Mouse (Mus musculus): ENCODE data around the gene Ezr. TPM values are rescaled to one million over a fixed set of nuclear protein-coding genes. Genes with fewer than 3 reads are reported as not detected.

Gene Ezr
- polyA plus RNA-seq, 1 experiment from 2014 or later: 32.5 TPM

DNA sequence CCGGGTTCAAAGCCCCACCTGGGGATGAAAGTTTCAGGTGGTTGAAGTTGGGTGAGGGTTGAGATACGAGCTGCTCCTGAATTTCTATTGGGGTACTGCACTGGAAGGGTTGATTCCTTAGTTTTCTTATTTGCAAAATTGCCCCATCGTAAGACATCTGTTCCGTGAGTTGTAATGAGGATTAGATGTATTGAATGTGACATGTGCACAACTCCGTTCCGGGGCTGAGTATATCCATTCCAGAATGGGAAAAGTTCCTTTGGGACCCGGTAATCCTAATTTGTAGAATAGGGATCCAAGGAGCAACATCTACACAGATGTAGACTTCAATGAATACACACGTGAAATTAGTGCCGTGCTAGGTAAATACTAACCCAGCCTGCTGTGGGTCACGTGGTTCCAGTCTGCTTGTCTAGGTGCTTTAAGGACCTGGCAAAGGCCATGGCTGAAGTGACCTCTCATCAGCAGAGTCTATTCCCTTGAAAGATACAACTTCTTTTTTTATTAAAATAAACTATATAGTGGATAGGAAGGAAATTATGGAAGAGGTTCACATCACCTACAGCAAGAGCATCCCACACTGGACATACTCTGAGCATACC lies 1.3 kb upstream of the Ezr start:
- ATAC-seq (replicated peaks): no peak
- Histone ChIP-seq H3K4me2 (peak overlapping the region; percentile 96; the same call in 1 of the 2 replicates), H3K27me3 (replicated peaks) (peaks cover 46% of the 10 kb centered on the region), H3K9ac (no peak overlapping the region), H3K27ac (no peak overlapping the region), H3K4me3 (peak overlapping the region; percentile 60), H3K9me3 (no peaks in the 10 kb centered on the region), H3K36me3 (replicated peaks) (no peaks in the 10 kb centered on the region), H3K4me1 (peaks cover 19% of the 10 kb centered on the region)
- WGBS: 37% methylated on average over 10 of the region's 10 CpGs

DNA sequence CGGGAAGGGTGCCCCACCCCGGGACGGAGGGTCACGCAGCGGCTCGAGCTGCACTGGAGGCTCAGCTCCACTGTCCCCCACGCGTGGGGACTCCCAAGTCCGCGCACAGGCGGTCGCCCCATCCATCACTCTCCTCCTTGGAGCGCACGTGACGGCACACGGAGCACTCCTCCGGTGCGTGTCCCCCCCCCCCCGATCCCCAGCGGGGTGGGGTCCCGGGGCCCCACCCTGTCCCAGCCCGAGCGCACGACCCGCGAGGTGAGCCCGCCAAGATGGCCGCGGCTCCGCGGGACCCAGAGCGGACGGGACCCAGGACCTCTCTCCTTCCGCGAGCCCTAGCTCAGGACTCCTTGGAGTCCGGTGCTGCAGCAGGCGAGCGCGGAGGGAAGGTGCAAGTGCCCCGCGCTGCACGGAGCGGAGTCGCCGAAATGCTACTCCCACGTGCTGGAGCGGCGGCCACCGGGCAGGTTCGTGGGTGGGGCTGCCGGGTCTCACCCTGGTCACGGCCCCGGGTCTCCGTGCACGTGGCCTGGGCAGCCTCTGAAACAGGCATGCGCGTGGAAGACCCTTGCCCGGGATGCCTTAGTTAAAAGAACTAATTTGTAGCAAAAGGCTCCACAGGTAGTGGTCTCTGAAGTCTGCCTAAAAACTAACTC lies 550 bp upstream of the Ezr start:
- Histone ChIP-seq H3K4me2 (peak overlapping the region; percentile 96), H3K9ac (peak overlapping the region; percentile 40; the same call in 1 of the 2 replicates), H3K27me3 (replicated peaks) (peaks cover 46% of the 10 kb centered on the region), H3K27ac (no peak overlapping the region), H3K36me3 (replicated peaks) (no peaks in the 10 kb centered on the region), H3K4me3 (peak overlapping the region; percentile 60), H3K9me3 (no peaks in the 10 kb centered on the region), H3K4me1 (peaks cover 24% of the 10 kb centered on the region)
- WGBS: under 1% methylated on average over 55 of the region's 58 CpGs
- peak; percentile 73 for ATAC-seq (replicated peaks)

- WGBS: 2% methylated on average over 21 of the region's 21 CpGs
- Histone ChIP-seq H3K4me2 (peak overlapping the region; percentile 96), H3K9me3 (no peaks in the 10 kb centered on the region), H3K27ac (0 out of 2 replicates have a peak overlapping the region, but pooled peaks have one; percentile 3), H3K4me3 (peak overlapping the region; percentile 60), H3K36me3 (replicated peaks) (no peaks in the 10 kb centered on the region), H3K9ac (peak overlapping the region; percentile 40), H3K27me3 (replicated peaks) (peaks cover 46% of the 10 kb centered on the region), H3K4me1 (peaks cover 24% of the 10 kb centered on the region)
- no peak for ATAC-seq (replicated peaks)
Observed at GRCm38 (mm10) chr17:6782033-6782526, 504 bp downstream of the Ezr start.

DNA sequence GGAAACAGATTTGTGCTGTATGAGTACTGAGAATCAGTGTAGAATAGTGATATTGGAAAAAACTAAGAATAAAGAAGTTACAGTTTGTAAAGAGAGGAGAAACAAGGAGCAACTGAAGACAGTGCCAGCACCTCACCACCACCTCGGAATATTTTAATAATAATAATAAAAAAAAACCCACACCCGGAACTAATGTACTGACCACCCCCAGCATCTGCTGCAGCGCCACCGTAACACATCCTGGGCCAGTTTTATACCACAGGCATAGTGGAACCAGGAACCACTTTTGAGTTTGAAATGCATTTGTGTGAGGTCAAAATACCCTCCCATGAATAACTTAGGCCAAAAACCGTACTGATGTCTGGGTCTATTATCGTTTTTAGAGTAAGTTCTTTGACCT lies 1.3 kb downstream of the Ezr start:
- 41% methylated on average over 6 of the region's 6 CpGs for WGBS
- no peak overlapping the region for H3K27ac ChIP-seq
- H3K9me3 ChIP-seq: no peaks in the 10 kb centered on the region
- no peak for ATAC-seq (replicated peaks)
- peaks cover 43% of the 10 kb centered on the region for H3K27me3 ChIP-seq (replicated peaks)
- no peaks in the 10 kb centered on the region for H3K36me3 ChIP-seq (replicated peaks)
- peak overlapping the region; percentile 7; the same call in 1 of the 2 replicates for H3K4me3 ChIP-seq
- H3K4me1 ChIP-seq: peaks cover 24% of the 10 kb centered on the region
- H3K9ac ChIP-seq: no peak overlapping the region
- peak overlapping the region; percentile 96; the same call in 1 of the 2 replicates for H3K4me2 ChIP-seq

DNA sequence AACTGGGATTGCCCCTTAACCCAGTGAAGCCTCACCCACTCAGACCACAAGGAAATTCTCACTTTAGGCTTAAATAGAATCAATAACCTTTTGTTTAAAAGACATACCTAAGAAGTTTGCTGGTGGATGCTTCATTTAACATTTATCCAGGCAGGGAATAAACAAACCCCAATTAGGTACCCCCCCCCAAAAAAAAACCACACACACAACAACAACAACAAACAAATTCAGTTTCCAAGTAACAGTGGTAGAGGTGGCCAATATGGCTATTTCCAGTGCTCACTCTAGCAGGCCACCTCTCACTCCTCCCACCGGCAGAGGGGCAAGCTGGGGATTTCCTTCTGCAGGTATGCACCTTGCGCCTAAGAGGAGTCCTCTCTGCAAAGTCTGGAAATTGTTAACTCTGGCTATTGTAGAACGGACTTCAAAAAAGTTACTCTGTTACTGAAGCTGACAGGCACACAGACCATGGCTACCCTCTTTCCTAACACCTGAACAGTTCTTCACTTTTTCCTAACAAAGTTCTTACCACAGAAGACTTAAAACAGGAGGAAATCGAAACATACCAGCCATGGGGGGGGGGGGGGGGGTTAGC lies 2.0 kb downstream of the Ezr start:
- no peaks in the 10 kb centered on the region for H3K36me3 ChIP-seq (replicated peaks)
- no peak overlapping the region for H3K27ac ChIP-seq
- no peak overlapping the region for H3K4me3 ChIP-seq
- no peaks in the 10 kb centered on the region for H3K9me3 ChIP-seq
- H3K4me2 ChIP-seq: no peak overlapping the region
- WGBS: 58% methylated on average over 4 of the region's 4 CpGs
- ATAC-seq (replicated peaks): no peak
- H3K9ac ChIP-seq: no peak overlapping the region
- H3K27me3 ChIP-seq (replicated peaks): peaks cover 43% of the 10 kb centered on the region
- H3K4me1 ChIP-seq: peaks cover 24% of the 10 kb centered on the region

DNA sequence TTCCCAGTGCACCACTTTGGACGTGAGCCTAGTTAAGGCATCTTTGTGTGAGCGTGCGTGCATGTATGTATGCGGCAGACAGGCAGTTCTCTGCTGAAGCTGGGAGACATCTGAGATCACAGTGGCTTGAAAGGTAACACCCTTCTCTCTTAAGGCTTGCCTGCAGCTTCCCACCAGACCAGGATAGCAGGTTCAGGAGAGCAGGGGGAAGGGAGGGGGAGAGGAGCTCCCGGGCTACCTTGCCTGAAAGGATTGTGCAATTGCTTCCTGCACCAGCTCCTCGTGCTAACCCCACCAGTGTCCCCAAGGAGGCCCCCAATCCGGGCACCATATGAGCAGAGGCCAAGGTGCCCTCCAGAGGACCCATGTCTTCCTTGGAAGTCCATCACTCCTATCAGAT lies 3.0 kb downstream of the Ezr start:
- Histone ChIP-seq H3K27me3 (replicated peaks) (peaks cover 39% of the 10 kb centered on the region), H3K9ac (no peak overlapping the region), H3K4me3 (no peak overlapping the region), H3K4me2 (no peak overlapping the region; the same call in 1 of the 2 replicates), H3K9me3 (no peaks in the 10 kb centered on the region), H3K4me1 (peaks cover 24% of the 10 kb centered on the region), H3K36me3 (replicated peaks) (no peaks in the 10 kb centered on the region), H3K27ac (no peak overlapping the region)
- no peak for ATAC-seq (replicated peaks)
- 30% methylated on average over 7 of the region's 7 CpGs for WGBS

- no peak overlapping the region; the same call in 1 of the 2 replicates for H3K27ac ChIP-seq
- 0 out of 2 replicates have a peak, but pooled peaks have one; percentile 40 for ATAC-seq (replicated peaks)
Observed at GRCm38 (mm10) chr17:6778771-6779509, 3.6 kb downstream of the Ezr start.

GRCm38 (mm10) chr17:6778332-6778683 lies 4.3 kb downstream of the Ezr start:
- no peak for ATAC-seq (replicated peaks)
- Histone ChIP-seq H3K4me3 (peak overlapping the region; percentile 31), H3K27ac (no peak overlapping the region; the same call in 1 of the 2 replicates), H3K9ac (no peak overlapping the region), H3K27me3 (replicated peaks) (peaks cover 27% of the 10 kb centered on the region), H3K36me3 (replicated peaks) (no peaks in the 10 kb centered on the region), H3K4me1 (peaks cover 20% of the 10 kb centered on the region), H3K4me2 (peak overlapping the region; percentile 63), H3K9me3 (no peaks in the 10 kb centered on the region)
- under 1% methylated on average over 9 of the region's 9 CpGs for WGBS

More at GRCm38 (mm10) chr17:6778771-6779509, 3.6 kb downstream of the Ezr start:
- WGBS: 6% methylated on average over 23 of the region's 23 CpGs
- Histone ChIP-seq H3K9me3 (no peaks in the 10 kb centered on the region), H3K36me3 (replicated peaks) (no peaks in the 10 kb centered on the region), H3K9ac (0 out of 2 replicates have a peak overlapping the region, but pooled peaks have one; percentile 5), H3K4me1 (peaks cover 24% of the 10 kb centered on the region), H3K4me2 (peak overlapping the region; percentile 63), H3K4me3 (peak overlapping the region; percentile 31), H3K27me3 (replicated peaks) (peaks cover 34% of the 10 kb centered on the region)

DNA sequence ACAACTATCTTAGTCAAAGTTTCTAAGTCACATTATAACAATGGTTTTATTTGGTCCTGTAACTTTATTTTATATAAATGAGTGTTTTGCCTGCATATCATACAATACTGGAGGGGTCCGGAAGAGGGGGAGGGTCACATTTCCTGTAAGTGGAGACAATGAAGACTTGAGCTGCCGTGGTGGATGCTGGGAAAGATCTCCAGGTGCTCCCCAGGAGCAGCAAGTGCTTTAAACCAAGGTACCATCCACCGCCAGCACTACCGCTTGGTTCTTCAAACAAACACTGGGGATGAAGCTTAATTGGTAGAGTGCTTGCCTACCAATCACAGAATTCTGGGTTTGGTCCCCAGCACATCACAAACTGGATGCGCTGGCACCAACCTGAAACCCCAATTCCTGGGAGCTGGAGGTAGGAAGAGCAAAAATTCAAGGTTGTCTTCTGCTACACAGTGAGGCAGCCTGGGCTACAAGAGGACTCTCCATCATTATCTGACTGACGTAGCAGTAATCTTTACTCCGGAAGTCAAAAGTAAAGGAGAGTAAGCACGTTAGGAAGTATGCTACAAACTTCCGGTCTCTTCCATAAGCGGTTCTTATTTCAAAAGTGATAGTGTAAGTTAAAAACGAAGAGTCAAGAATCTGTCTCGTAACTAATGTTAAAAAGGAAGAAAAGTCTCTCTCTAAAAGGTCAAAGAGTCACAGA lies 4.8 kb downstream of the Ezr start:
- ATAC-seq (replicated peaks): no peak
- Histone ChIP-seq H3K4me1 (peaks cover 18% of the 10 kb centered on the region), H3K9ac (no peak overlapping the region), H3K27me3 (replicated peaks) (peaks cover 27% of the 10 kb centered on the region), H3K27ac (no peak overlapping the region), H3K4me2 (no peak overlapping the region), H3K4me3 (no peak overlapping the region), H3K36me3 (replicated peaks) (no peaks in the 10 kb centered on the region), H3K9me3 (no peaks in the 10 kb centered on the region)
- 71% methylated on average over 12 of the region's 12 CpGs for WGBS

DNA sequence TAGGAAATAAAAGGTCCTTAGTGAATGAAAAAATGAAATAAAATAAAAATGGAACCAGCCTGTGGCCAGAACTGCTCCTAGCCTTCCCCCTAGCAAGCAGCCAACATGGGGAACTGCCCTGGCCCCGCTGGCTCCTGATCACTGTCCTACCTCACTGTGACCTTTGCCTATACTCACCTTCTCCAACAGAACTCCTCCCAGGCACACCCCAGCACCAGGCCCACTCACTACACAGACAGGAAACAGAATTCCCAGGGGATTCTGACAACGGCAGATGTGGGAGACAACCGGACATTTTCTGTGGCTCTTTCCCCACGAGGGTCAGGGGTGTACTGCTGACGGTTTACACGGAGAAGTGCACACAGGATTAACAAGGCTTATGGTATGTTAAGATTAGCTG lies 5.5 kb downstream of the Ezr start:
- no peak overlapping the region for H3K4me3 ChIP-seq
- H3K4me2 ChIP-seq: no peak overlapping the region
- H3K9ac ChIP-seq: no peak overlapping the region
- no peaks in the 10 kb centered on the region for H3K9me3 ChIP-seq
- no peak for ATAC-seq (replicated peaks)
- H3K27me3 ChIP-seq (replicated peaks): peaks cover 22% of the 10 kb centered on the region
- WGBS: 65% methylated on average over 6 of the region's 6 CpGs
- no peaks in the 10 kb centered on the region for H3K36me3 ChIP-seq (replicated peaks)
- peaks cover 13% of the 10 kb centered on the region for H3K4me1 ChIP-seq
- H3K27ac ChIP-seq: no peak overlapping the region

- WGBS: 32% methylated on average over 5 of the region's 5 CpGs
- Histone ChIP-seq H3K4me2 (no peak overlapping the region), H3K4me1 (peaks cover 10% of the 10 kb centered on the region), H3K27ac (no peak overlapping the region), H3K9ac (no peak overlapping the region), H3K27me3 (replicated peaks) (peaks cover 19% of the 10 kb centered on the region; the same call in 1 of the 2 replicates), H3K9me3 (no peaks in the 10 kb centered on the region), H3K36me3 (replicated peaks) (no peaks in the 10 kb centered on the region), H3K4me3 (no peak overlapping the region)
- ATAC-seq (replicated peaks): no peak
Observed at GRCm38 (mm10) chr17:6776576-6776975, 6.0 kb downstream of the Ezr start.

All from midbrain, embryonic 15.5 days (tissue).